Mouse (Mus musculus) limb, embryonic 13.5 days (tissue): ENCODE data around the gene Itpr1. TPM values are rescaled to one million over a fixed set of nuclear protein-coding genes. Genes with fewer than 3 reads are reported as not detected.

Experiments
- ATAC-seq: fragments of 200-750 bp; cut with Nextera tagmentation; 2 replicates; pipeline ENCODE4 v1.8.0; 2017; ENCODE audit warnings: low read depth, moderate number of reproducible peaks, moderate TSS enrichment; ENCODE audit not compliant: low FRiP score
- H3K27ac ChIP-seq: fragments of 300-500 bp; sonication (generic); 2 replicates; pipeline ENCODE4 v1.5.1; 2015; ENCODE audit warnings: inconsistent platforms, mild to moderate bottlenecking, moderate library complexity
- H3K27me3 ChIP-seq: fragments of 300-500 bp; sonication (generic); 2 replicates; pipeline ENCODE4 v1.6.1; 2015; ENCODE audit warnings: mild to moderate bottlenecking, inconsistent platforms
- H3K36me3 ChIP-seq: fragments of 300-500 bp; sonication (generic); 2 replicates; pipeline ENCODE4 v1.6.1; 2015; ENCODE audit warnings: inconsistent platforms, mild to moderate bottlenecking, moderate library complexity
- H3K4me1 ChIP-seq: fragments of 300-500 bp; sonication (generic); 2 replicates; pipeline ENCODE4 v1.6.1; 2015; ENCODE audit warnings: inconsistent platforms
- H3K4me2 ChIP-seq: fragments of 300-500 bp; sonication (generic); replicated peaks from 2 replicates; pipeline ENCODE4 v1.6.1; 2015; ENCODE audit warnings: inconsistent platforms, mild to moderate bottlenecking, moderate library complexity
- H3K4me3 ChIP-seq: fragments of 300-500 bp; sonication (generic); 2 replicates; pipeline ENCODE4 v1.5.1; 2015; ENCODE audit warnings: moderate library complexity, mild to moderate bottlenecking, inconsistent platforms
- H3K9ac ChIP-seq: fragments of 300-500 bp; sonication (generic); 2 replicates; pipeline ENCODE4 v1.6.1; 2015; ENCODE audit warnings: mild to moderate bottlenecking, inconsistent platforms
- H3K9me3 ChIP-seq: fragments of 300-500 bp; sonication (generic); 2 replicates; pipeline ENCODE4 v1.6.1; 2016; ENCODE audit warnings: inconsistent platforms
- WGBS: fragments of 180-500 bp; shearing (Covaris S2); methylation state at CpG from one replicate; pipeline ENCODE4 v1.1.7; 2015; 5-methylcytosine and 5-hydroxymethylcytosine counted together
- microRNA-seq: library from miRNA; unstranded; fragments of <30 nt; microRNA quantifications from one replicate; pipeline ENCODE4, GENCODE M21; 2016
- polyA plus RNA-seq: library from polyadenylated mRNA; unstranded; fragments of >200 nt; fragmentation: Nextera tagmentation; extraction: Ambion mirVana; gene quantifications from 2 replicates; pipeline ENCODE4 v1.2.1, GENCODE M21; 2015

Gene Itpr1
- polyA plus RNA-seq, 1 experiment from 2014 or later: 10.8 TPM

GRCm38 (mm10) chr6:108592227-108592626 lies 379.3 kb downstream of the Itpr1 start:
- WGBS: 63% methylated on average over 8 of the region's 8 CpGs
- Histone ChIP-seq H3K27ac (no peak overlapping the region), H3K4me2 (no peak overlapping the region), H3K9ac (no peak overlapping the region), H3K9me3 (no peaks in the 10 kb centered on the region), H3K4me3 (no peak overlapping the region), H3K4me1 (no peaks in the 10 kb centered on the region), H3K36me3 (no peaks in the 10 kb centered on the region), H3K27me3 (no peaks in the 10 kb centered on the region)
- no peak for ATAC-seq

GRCm38 (mm10) chr6:108592636-108593035 lies 379.7 kb downstream of the Itpr1 start:
- no peak for ATAC-seq
- 56% methylated on average over 6 of the region's 6 CpGs for WGBS

GRCm38 (mm10) chr6:108594171-108594841 lies 381.4 kb downstream of the Itpr1 start:
- Histone ChIP-seq H3K4me2 (no peak overlapping the region), H3K9me3 (no peaks in the 10 kb centered on the region), H3K4me3 (no peak overlapping the region), H3K27ac (no peak overlapping the region), H3K9ac (no peak overlapping the region), H3K36me3 (no peaks in the 10 kb centered on the region), H3K4me1 (no peaks in the 10 kb centered on the region), H3K27me3 (no peaks in the 10 kb centered on the region)
- WGBS: 77% methylated on average over 5 of the region's 5 CpGs
- ATAC-seq: no peak

More at GRCm38 (mm10) chr6:108592636-108593035, 379.7 kb downstream of the Itpr1 start:
- Histone ChIP-seq H3K9ac (no peak overlapping the region), H3K36me3 (no peaks in the 10 kb centered on the region), H3K9me3 (no peaks in the 10 kb centered on the region), H3K27me3 (no peaks in the 10 kb centered on the region), H3K4me3 (no peak overlapping the region), H3K4me1 (no peaks in the 10 kb centered on the region), H3K4me2 (no peak overlapping the region), H3K27ac (no peak overlapping the region)

- Histone ChIP-seq H3K4me1 (no peaks in the 10 kb centered on the region), H3K27ac (no peak overlapping the region), H3K27me3 (no peaks in the 10 kb centered on the region), H3K9ac (no peak overlapping the region), H3K9me3 (no peaks in the 10 kb centered on the region), H3K4me3 (no peak overlapping the region), H3K4me2 (no peak overlapping the region), H3K36me3 (no peaks in the 10 kb centered on the region)
- no peak for ATAC-seq
- WGBS: 67% methylated on average over 4 of the region's 4 CpGs
Observed at GRCm38 (mm10) chr6:108598691-108599090, 385.8 kb downstream of the Itpr1 start.

- 89% methylated on average over 2 of the region's 2 CpGs for WGBS
- ATAC-seq: no peak
- no peaks in the 10 kb centered on the region for H3K9me3 ChIP-seq
Observed at GRCm38 (mm10) chr6:108599317-108599716, 386.4 kb downstream of the Itpr1 start.

More at GRCm38 (mm10) chr6:108599317-108599716, 386.4 kb downstream of the Itpr1 start:
- Histone ChIP-seq H3K4me1 (no peaks in the 10 kb centered on the region), H3K27ac (no peak overlapping the region), H3K4me2 (no peak overlapping the region), H3K4me3 (no peak overlapping the region), H3K9ac (no peak overlapping the region), H3K27me3 (no peaks in the 10 kb centered on the region), H3K36me3 (no peaks in the 10 kb centered on the region)

Small RNAs within 50 kb of the gene (microRNA-seq; reads per million reads assigned to microRNA genes)
- gene Mir7661: not detected

Other genes with a start within 250 kb of the Itpr1 start
- gene Setmar, start 148.1 kb upstream of the Itpr1 start, polyA plus RNA-seq: 6.0 and 6.5 TPM in 2 replicates
- 22.4 and 23.6 TPM in 2 replicates for gene Sumf1, start 27.5 kb upstream of the Itpr1 start, polyA plus RNA-seq